Mouse (Mus musculus) G1E-ER4 (cell line): ENCODE results near the gene Raf1. TPM values are rescaled to one million over a fixed set of nuclear protein-coding genes. Genes with fewer than 3 reads are reported as not detected.

Experiments used
- GATA1 ChIP-seq: IDR thresholded peaks from one replicate; pipeline ENCODE4 v1.8.0; 2012; ENCODE audit warnings: low read length, inconsistent platforms
- polyA plus RNA-seq: library from polyadenylated mRNA; stranded (reverse); fragments of >175 nt; gene quantifications from 2 replicates; pipeline ENCODE4 v1.2.3, GENCODE M21; 2012

Raf1 gene
- 18.4 and 25.0 TPM in 2 replicates for polyA plus RNA-seq

DNA sequence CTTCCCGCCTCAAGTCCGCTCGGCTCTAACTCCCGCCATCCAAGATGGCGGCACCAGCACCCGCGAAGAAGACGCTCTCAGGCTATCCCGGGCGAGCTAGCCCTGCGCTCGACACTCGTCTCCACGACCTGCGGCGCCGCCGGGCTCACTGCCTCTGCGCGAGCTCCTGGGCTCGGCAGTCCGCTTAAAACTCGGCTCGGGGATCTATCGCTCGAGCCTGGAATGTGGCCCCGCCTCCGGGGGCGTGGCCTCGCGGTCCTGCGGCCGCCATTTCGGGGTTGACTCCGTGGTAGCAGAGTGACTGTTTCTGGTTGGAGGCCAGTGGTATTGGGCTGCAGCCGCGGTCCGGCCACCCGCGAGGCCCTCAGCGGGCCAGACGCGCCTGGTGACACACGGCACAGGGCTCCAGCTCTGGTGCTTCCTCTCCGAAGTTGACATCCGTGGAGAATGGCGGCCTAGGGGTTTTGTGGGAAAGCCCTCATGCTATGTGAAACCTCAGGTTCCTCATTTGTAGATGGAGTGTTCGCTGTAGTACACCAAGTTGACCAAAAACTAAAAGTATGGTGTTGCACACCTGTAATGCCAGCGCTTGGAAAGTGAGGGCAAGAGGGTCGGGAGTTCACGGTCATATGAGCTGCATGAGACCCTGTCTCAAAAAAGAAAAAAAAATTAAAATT, at the start of gene Raf1:
Gene Raf1 (minus strand): TSS at position 184 of the 677 bp plus-strand sequence.
- no peak for TF ChIP-seq GATA1

DNA sequence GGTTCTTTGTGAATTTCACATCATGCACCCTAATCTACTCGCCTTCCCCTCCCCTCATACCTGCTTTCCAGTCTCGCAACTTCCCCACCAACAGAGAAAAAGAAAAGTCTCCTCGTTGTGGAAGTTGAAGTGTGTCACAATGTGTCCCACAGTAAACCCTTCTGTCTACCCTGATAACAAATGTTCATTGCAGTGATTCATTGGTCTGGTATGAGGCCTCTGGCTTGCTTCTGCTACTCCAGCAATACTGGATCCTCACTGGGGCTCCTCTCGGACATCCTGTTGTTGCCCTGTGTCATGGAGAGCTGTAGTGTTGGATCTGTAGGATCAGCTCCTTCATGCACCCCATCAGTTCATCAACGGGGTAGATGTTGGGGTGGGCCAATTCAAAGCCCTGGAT, 45.8 kb upstream of the Raf1 start:
- TF ChIP-seq GATA1, result no peak

DNA sequence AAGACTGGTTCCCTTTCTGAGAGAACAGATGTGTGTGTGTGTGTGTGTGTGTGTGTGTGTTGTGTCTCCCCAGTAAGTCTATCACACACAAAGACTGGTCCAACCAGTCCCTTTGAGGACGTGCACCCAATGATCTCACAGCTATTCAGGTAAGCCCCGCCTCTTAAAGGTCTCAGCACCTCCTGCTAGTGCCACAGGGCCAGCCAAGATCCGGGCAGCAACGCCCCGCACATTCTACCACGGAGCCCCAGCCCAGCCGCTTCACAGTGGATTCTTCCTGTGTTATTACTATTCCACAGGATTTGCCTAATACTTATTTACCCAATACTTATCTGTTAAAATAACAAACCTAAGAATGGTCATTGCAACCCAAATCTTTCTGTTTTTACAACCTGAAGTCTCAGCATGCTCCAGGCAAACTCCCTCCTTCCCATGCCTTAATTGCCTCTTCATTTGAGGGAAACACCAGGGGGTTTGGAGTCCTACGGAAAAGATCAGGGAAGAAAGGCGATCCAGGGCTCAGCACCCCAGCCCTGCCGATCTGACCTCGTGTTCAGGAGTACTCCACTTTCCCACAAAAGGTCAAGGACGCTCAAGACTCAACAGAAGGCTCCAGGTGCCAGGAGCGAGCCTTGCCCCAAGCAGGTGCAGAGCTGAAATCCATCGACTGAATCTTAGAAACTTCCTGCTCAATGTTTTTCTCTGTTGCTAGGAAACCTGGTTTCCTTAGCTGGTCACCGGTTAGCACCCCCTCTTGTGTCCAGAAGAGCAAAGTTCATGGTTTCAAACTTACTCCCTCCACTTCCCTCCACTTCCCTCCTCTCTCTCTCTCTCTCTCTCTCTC, 41.5 kb upstream of the Raf1 start:
- no peak for TF ChIP-seq GATA1

DNA sequence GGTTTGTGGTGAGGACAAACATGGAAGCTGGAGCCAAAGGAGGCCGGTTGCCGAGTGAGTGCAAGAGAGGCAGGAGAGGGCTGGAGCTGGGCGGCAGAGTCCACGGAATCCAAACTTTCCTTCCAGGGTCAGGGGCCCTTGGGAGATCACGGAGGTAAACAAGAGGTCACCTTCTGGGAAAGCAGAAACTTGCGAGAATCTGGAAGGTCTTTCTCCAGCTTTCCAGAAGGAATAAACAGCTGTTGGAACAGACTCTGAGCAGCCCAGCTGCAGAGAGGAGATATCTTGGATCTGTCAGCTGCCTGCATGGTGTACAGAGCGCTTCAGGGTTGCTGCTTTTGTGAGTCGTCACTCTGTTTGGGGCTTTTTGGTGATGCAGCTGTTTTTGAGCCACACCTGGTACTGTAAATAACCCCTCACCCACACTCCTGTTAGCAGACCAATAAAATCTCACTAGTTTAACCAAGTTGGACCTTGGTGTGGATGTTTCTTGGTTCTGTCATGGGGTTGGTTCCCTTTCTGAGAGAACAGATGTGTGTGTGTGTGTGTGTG, 40.7 kb upstream of the Raf1 start:
- no peak for TF ChIP-seq GATA1

DNA sequence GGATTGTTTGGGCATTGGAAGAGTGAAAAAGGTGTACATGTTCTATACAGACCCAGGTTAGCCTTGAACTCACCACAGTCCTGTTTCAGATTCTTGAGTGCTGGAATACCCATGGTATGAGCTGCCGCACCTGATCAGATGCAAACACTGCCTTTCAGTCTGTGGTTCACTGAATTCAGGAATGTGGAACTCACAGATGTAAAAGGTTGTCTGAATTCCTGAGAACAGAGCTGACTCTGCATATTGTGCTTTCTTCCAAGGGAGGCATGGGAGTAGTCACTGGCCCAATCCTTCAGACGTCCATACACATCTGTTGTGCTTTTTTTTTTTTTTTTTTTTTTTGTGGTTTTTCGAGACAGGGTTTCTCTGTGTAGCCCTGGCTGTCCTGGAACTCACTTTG, 34.8 kb upstream of the Raf1 start:
- TF ChIP-seq GATA1, result no peak

DNA sequence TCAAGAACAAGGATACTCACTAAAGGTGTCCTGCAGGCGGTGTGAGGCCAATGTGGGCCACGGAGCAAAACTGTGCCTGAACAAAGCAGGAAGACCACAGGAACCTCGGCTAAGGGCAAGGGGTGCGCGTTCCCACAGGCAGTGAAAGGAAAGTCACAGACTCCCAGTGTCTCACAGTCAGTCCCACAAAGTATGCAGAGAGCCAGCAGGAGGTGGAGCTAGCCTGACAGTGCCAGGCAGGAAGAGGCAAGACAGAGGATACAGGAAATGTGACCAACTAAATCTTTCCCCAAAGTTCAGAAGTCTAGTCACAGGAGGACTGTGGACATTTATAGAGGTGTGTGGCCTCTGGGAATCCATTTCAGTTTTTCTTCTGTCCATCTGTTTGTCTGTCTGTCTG, 26.5 kb upstream of the Raf1 start:
- no peak for TF ChIP-seq GATA1

DNA sequence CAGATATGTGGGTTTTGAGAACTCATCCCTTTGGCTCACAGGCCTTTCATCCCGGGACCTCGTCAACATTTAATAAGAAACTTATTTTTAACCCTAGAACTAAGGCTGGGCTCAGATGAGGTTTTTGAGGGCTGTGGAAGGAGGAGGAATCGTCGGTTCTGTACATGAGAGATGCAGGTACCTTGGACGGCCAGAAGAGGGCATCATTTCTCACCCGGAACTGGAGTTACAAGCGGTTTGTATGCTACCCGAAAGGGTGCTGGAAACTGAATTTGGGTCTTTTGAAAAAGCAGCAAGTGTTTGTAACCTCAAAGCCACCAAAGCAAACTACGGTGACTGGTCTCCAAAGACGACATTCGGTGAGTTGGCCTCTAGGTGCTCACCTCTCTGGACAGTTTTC, 24.9 kb upstream of the Raf1 start:
- TF ChIP-seq GATA1, result no peak

DNA sequence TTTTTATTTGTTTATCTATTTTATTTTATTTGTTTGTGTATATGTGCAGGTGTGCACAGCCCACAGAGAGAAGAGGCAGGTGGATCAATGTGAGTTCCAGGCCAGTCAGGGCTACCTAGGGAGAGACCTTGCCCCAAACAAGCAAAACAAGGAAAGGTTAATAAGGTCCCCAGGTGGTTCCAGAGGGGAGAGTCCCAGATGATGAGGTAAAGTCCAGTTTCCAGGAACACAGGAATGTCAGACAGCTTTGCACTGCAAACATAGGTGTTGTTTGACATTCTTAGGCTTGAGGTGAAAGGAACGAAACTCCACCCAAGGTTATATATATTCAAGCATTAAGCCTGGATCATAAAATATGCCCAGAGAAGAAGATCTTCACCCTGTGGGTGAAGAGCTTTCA, 24.3 kb upstream of the Raf1 start:
- TF ChIP-seq GATA1, result no peak

DNA sequence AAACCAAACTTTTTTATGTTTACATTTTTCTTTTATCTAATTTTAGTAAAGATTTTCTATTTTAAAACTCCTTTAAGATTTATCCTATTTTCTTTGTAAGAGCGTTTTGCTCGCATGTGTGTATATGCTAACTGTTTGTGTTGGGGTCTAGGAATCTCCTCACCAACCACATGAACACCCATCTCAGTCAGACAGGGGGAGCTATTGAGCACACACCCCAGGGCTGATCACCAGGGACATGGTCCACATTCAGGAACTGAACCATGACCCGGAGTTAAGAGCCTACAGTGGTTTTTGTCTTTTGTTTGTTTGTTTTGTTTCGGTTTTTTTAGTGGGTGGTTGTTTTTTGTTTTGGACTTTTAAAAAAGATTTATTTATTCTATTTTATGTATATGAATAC, 22.3 kb upstream of the Raf1 start:
- no peak for TF ChIP-seq GATA1

DNA sequence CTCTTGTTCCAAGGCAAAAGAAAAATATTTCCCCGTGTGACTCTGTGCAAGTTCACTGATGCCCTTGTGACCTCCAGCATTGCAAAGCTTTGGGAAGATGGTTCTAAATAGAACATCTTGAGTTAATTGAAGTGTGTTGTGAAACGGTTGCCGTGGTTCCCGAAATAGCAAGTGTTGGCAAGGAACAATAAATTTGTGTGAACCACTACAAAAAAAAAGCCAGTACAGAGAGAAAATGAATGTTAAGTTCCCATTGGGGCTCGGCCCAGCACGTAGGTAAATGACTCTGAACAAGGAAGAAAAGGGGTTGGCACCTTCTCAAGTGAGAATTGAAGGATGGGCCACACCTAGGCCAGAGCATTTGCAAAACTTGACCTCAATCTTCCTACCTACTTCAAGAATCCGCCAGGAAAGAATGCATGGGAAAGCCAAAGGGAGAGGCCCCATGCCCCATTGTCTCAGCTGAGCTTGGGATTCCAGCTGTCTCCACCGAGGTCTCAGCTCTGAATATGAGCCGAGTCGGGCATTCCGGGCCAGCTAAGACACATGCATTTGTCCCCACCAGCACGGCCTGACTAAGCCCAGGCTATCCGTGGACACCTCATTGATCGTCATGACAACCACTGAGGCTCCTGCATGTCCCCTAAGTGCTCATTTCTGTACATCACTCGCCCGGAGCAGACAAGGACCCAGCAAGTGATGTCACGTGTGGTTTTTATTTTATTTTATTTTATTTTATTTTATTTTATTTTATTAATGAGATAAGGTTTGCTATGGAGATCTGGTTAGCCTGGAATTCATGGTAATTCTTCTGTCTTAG, 21.5 kb upstream of the Raf1 start:
- TF ChIP-seq GATA1, result no peak

DNA sequence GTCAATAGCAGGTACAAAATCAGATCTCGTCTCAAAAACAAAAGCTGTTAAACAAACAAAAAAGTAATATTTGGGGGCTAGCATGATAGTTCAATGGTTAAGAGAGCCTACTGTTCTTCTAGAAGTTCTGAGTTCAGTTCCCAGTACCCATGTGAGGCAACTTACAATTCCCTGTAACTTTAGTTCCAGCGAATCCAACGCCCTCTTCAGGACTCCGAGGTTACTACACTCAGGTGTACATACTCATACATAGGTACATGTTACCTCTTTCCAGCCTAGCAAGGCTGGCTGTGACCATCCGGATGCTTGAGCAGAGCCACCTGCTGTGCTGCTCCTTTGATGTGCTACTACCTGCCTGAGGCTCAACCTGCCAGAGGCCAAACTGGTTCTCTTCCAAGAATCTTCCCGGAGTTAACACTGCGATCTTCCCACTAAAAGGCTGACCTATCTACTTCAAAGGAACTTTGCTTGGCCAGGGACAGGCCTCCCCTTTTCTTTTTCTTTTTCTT, 20.3 kb upstream of the Raf1 start:
- no peak for TF ChIP-seq GATA1

DNA sequence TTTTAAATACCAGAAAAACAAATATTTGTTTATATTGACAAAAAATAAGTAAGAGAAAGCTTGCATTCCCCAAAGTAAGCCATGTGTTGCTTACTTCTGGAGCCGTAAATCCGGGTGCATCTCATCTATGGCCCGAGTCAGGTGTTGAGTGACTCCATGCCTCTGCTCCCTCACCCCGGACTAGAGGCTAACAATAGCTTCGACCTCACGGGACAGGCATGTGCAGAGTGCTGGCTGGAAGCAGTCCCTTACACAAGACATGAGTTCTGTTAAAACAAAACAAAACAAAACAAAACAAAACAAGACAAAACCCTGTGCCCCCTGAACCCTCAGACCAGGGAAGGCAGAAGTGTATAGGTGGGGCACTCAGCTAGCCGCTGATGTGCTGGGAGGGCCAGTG, 18.7 kb upstream of the Raf1 start:
- no peak for TF ChIP-seq GATA1

DNA sequence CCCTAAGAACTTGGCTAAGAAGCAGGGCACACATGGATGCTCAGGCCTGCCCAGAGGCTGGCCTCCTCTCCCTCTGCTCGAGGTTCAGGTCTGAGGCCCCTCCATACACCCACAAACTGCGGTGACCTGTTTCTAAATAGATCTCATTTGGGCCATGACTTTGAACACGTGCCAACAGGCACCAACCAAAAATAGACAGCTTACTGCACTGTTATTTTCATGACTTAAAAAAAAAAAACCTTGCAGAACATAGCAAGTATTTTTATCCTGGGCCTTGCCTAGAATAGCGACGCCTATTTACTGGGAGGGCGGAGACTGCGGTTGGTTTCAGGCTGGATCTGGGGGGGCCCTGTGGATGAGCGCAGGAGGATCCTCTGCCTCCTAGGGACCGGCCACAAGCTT, 18.0 kb upstream of the Raf1 start:
- TF ChIP-seq GATA1, result no peak

DNA sequence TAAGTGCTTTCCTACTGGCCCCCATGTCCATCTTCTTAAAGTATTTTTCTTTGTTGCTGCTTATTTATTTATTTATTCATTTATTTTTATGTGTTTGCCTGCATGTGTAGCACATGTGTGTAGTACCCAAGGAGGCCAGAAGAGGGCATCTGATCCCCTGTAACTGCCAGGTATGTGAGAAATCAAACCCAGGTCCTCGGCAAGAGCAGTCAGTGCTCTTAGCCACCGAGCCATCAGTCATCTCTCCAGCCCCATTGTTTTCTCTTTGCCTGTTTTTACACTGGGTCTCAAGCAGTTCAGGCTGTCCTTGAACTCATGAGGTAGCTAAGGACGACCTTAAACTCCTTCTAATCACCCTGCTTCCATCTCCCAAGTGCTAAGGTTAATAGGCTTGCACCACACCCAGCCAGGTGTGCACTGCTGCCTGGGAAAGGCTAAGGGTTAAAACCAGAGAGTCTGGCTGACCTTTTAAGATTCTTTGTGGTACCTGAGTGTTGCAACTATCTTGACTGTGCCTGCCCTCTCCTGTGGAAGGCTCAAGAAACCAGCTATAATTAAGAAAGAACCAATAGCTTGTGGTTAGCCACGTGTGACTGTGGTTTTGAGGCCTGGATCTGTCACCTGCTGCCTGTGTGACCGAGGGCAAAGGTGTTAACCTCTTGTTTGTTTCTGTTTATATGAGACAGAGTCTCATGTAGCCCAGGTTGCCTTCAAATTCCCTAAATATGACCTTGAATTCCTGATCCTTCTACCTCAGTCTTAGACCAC, 16.7 kb upstream of the Raf1 start:
- no peak for TF ChIP-seq GATA1
